Mouse (Mus musculus) embryonic fibroblast, embryonic 13.5 days (primary cell): ENCODE data around the gene Cpa5.

ENCODE experiments used
- CTCF ChIP-seq: IDR thresholded peaks from 2 replicates; pipeline ENCODE4 v1.5.1; 2011; ENCODE audit warnings: mild to moderate bottlenecking, control low read depth, low read length, moderate library complexity, borderline replicate concordance; ENCODE audit not compliant: insufficient read depth
- POLR2A ChIP-seq: IDR thresholded peaks from 2 replicates; pipeline ENCODE4 v1.6.1; 2011; ENCODE audit warnings: low read depth, mild to moderate bottlenecking, control low read depth, low read length, moderate library complexity

- TF ChIP-seq CTCF, result no peak
- no peak for TF ChIP-seq POLR2A
Measured at GRCm38 (mm10) chr6:30596230-30596898, 14.4 kb upstream of the Cpa5 start.
